Mouse (Mus musculus) c-Kit-negative CD71-positive TER-119-positive erythroid progenitor cells, embryonic 14.5 days (primary cell): ENCODE measurements around the gene Hemgn.

Experiments
- DNase-seq: peaks from one replicate; pipeline ENCODE4 v3.0.0-alpha.2; 2013; ENCODE audit warnings: low read depth, low spot score

The Hemgn gene

GRCm38 (mm10) chr4:46412113-46412512, 1.2 kb downstream of the Hemgn start:
- DNase-seq = no peak

- no peak for DNase-seq
These were observed 1.8 kb downstream of the Hemgn start for GRCm38 (mm10) chr4:46411489-46411888.

- peak; percentile 77 for DNase-seq
These were observed 2.6 kb downstream of the Hemgn start for GRCm38 (mm10) chr4:46410677-46411076.

GRCm38 (mm10) chr4:46406966-46407703, 6.2 kb downstream of the Hemgn start:
- peak; percentile 83 for DNase-seq

GRCm38 (mm10) chr4:46404042-46404795, 9.1 kb downstream of the Hemgn start:
- peak; percentile 88 for DNase-seq

- DNase-seq = no peak
These were observed 14.5 kb downstream of the Hemgn start for GRCm38 (mm10) chr4:46398839-46399238.

- peak; percentile 81 for DNase-seq
These were observed 17.6 kb downstream of the Hemgn start for GRCm38 (mm10) chr4:46395736-46396135.

- no peak for DNase-seq
These were observed 18.9 kb downstream of the Hemgn start for GRCm38 (mm10) chr4:46394388-46394787.

- DNase-seq = peak; percentile 91
These were observed 22.8 kb downstream of the Hemgn start for GRCm38 (mm10) chr4:46390390-46390970.

GRCm38 (mm10) chr4:46389612-46390341, 23.5 kb downstream of the Hemgn start:
- DNase-seq = no peak

GRCm38 (mm10) chr4:46389013-46389611, 24.2 kb downstream of the Hemgn start, which contains the start of gene Trmo:
Gene Trmo, minus strand, starts transcription at chr4:46389437.
- peak; percentile 90 for DNase-seq

GRCm38 (mm10) chr4:46388556-46388955, 24.8 kb downstream of the Hemgn start:
- DNase-seq = no peak

GRCm38 (mm10) chr4:46374869-46375368, 38.4 kb downstream of the Hemgn start:
- DNase-seq = peak; percentile 65

GRCm38 (mm10) chr4:46374455-46374854, 38.9 kb downstream of the Hemgn start:
- DNase-seq = no peak

- DNase-seq = no peak
These were observed 42.3 kb downstream of the Hemgn start for GRCm38 (mm10) chr4:46371030-46371429.

GRCm38 (mm10) chr4:46370406-46370805, 42.9 kb downstream of the Hemgn start:
- DNase-seq = no peak

- no peak for DNase-seq
These were observed 44.2 kb downstream of the Hemgn start for GRCm38 (mm10) chr4:46369070-46369469.

GRCm38 (mm10) chr4:46367487-46367959, 45.8 kb downstream of the Hemgn start:
- no peak for DNase-seq

GRCm38 (mm10) chr4:46364360-46364759, 48.9 kb downstream of the Hemgn start:
- no peak for DNase-seq

GRCm38 (mm10) chr4:46361258-46361657, 52.0 kb downstream of the Hemgn start:
- no peak for DNase-seq
